Mouse (Mus musculus) lung, adult 2 months (tissue): ENCODE results near the gene Gm5134.

Experiments
- CTCF ChIP-seq: fragments of 200-500 bp; IDR thresholded peaks from 2 replicates; pipeline ENCODE4 v1.5.1; 2011; ENCODE audit warnings: mild to moderate bottlenecking, low read length, control low read depth; ENCODE audit not compliant: insufficient read depth
- POLR2A ChIP-seq: fragments of 200-500 bp; IDR thresholded peaks from 2 replicates; pipeline ENCODE4 v1.6.1; 2011; ENCODE audit warnings: low read depth, mild to moderate bottlenecking, control low read depth, low read length, borderline replicate concordance; ENCODE audit errors: extremely low read depth

GRCm38 (mm10) chr10:76033119-76033455 is 78.8 kb downstream of the Gm5134 start:
- no peak for TF ChIP-seq CTCF
- no peak for TF ChIP-seq POLR2A
